Mouse (Mus musculus) heart, postnatal 25 days (tissue): ENCODE results near the gene Psg19. TPM values are rescaled to one million over a fixed set of nuclear protein-coding genes. Genes with fewer than 3 reads are reported as not detected.
"Not testable (repeated sequence)": the region's sequence is repeated elsewhere in the genome, so short reads cannot be mapped to it uniquely, and the experiment has no call there.

Experiments used
- DNase-seq: peaks from one replicate; pipeline ENCODE4 v3.0.0; 2022; ENCODE audit warnings: low spot score
- intact Hi-C: fragments of 180-260 bp; cut with DNase I; formaldehyde crosslinking; loops from one replicate; pipeline ENCODE4 v1.15.1; 2025
- total RNA-seq, 2 experiments: library from RNA; stranded (reverse); gene quantifications; 2 replicates each; pipeline ENCODE4 v1.2.3; 2021

Psg19 gene
- not detected for total RNA-seq

- no peak for DNase-seq
- intact Hi-C loops, result no loop called here
Measured at GRCm38 (mm10) chr7:18798420-18798819, at the start of gene Psg19. Psg19 (minus strand) TSS chr7:18798520.

- intact Hi-C loops, result no loop called here
- DNase-seq, result no peak
Measured at GRCm38 (mm10) chr7:18844811-18845210, 46.5 kb upstream of the Psg19 start.

- intact Hi-C loops, result no loop called here
- no peak for DNase-seq
Measured at GRCm38 (mm10) chr7:18841174-18841567, 42.9 kb upstream of the Psg19 start.

GRCm38 (mm10) chr7:18840386-18841173, 42.3 kb upstream of the Psg19 start:
- peak; percentile 63 for DNase-seq
- intact Hi-C loops, result no loop called here

GRCm38 (mm10) chr7:18839865-18840264, 41.5 kb upstream of the Psg19 start, which contains the start of gene Mill2:
Mill2 (plus strand) TSS chr7:18839966.
- DNase-seq, result no peak
- intact Hi-C loops, result no loop called here

- no peak for DNase-seq
- intact Hi-C loops, result loop anchor here (2.0 kb wide), 1 partner anchor 41 kb away; no protein-coding TSS in a partner anchor
Measured at GRCm38 (mm10) chr7:18832298-18832697, 34.0 kb upstream of the Psg19 start.

- DNase-seq, result no peak
- intact Hi-C loops, result loop anchor here (5.0 kb wide), 1 partner anchor 77 kb away; no protein-coding TSS in a partner anchor
Measured at GRCm38 (mm10) chr7:18829545-18829944, 31.2 kb upstream of the Psg19 start.

GRCm38 (mm10) chr7:18828592-18828991, 30.3 kb upstream of the Psg19 start:
- DNase-seq, result no peak

GRCm38 (mm10) chr7:18827792-18828546, 29.6 kb upstream of the Psg19 start:
- intact Hi-C loops, result loop anchor here (5.0 kb wide), 1 partner anchor 76 kb away; no protein-coding TSS in a partner anchor
- no peak for DNase-seq

More at GRCm38 (mm10) chr7:18828592-18828991, 30.3 kb upstream of the Psg19 start:
- intact Hi-C loops, result loop anchor here (5.0 kb wide), 1 partner anchor 76 kb away; no protein-coding TSS in a partner anchor

- intact Hi-C loops, result no loop called here
- no peak for DNase-seq
Measured at GRCm38 (mm10) chr7:18821507-18821906, 23.2 kb upstream of the Psg19 start, which contains the start of gene Psg17. Psg17 (minus strand) TSS chr7:18821607.

GRCm38 (mm10) chr7:18818301-18818700, 20.0 kb upstream of the Psg19 start:
- DNase-seq, result no peak
- intact Hi-C loops, result no loop called here

GRCm38 (mm10) chr7:18803526-18803925, 5.2 kb upstream of the Psg19 start:
- no peak for DNase-seq
- intact Hi-C loops, result no loop called here

- intact Hi-C loops, result no loop called here
- no peak for DNase-seq
Measured at GRCm38 (mm10) chr7:18799129-18799528, 809 bp upstream of the Psg19 start.

- DNase-seq, intact Hi-C loops: not testable (repeated sequence)
Measured at GRCm38 (mm10) chr7:18790671-18791070, 7.6 kb downstream of the Psg19 start.

GRCm38 (mm10) chr7:18781301-18781700, 17.0 kb downstream of the Psg19 start:
- DNase-seq, intact Hi-C loops: not testable (repeated sequence)

GRCm38 (mm10) chr7:18779337-18779781, 19.0 kb downstream of the Psg19 start:
- DNase-seq, result no peak
- intact Hi-C loops, result no loop called here

GRCm38 (mm10) chr7:18762885-18763284, 35.4 kb downstream of the Psg19 start:
- DNase-seq, intact Hi-C loops: not testable (repeated sequence)

- intact Hi-C loops, DNase-seq: not testable (repeated sequence)
Measured at GRCm38 (mm10) chr7:18760152-18760551, 38.2 kb downstream of the Psg19 start.

- DNase-seq, result not testable (repeated sequence)
- intact Hi-C loops, result loop anchor here (1.0 to 5.0 kb wide), 2 partner anchors 77 to 123 kb away; no protein-coding TSS in a partner anchor
Measured at GRCm38 (mm10) chr7:18749896-18750477, 48.3 kb downstream of the Psg19 start.
